Mouse (Mus musculus) MEL (cell line): ENCODE measurements at regions not wholly inside any gene's neighbourhood (a gene's known extent, or its start where the extent isn't known, plus 50 kb on each side); places are given as distances from the start of the nearest gene placed in this dataset.

Source experiments
- DNase-seq: peaks from one replicate; pipeline ENCODE4 v3.0.0; 2011; ENCODE audit warnings: low read depth, low spot score
- H3K27ac ChIP-seq: 2 replicates; pipeline ENCODE4 v1.5.1; 2012; ENCODE audit warnings: low read depth, mild to moderate bottlenecking, control low read depth, low read length, moderate library complexity; ENCODE audit not compliant: control insufficient read depth
- H3K27me3 ChIP-seq, 2 experiments: fragments of 150-350 bp in 1 of 2; sonication (generic) in 1 of 2; 2 replicates each; pipeline ENCODE4 v1.6.1; 2012; ENCODE audit warnings: low read length in 2 of 2, mild to moderate bottlenecking in 2 of 2, improper control_type of control experiment in 1 of 2, moderate library complexity in 1 of 2; ENCODE audit not compliant: insufficient read depth in 2 of 2, control insufficient read depth in 1 of 2
- H3K36me3 ChIP-seq, 2 experiments: 2 replicates each; pipeline ENCODE4 v1.6.1; 2012 to 2014; ENCODE audit warnings: low read length in 2 of 2, improper control_type of control experiment in 1 of 2, inconsistent platforms in 1 of 2, mild to moderate bottlenecking in 1 of 2; ENCODE audit not compliant: insufficient read depth in 2 of 2, control insufficient read depth in 1 of 2
- H3K4me1 ChIP-seq, 2 experiments: fragments of 150-350 bp in 1 of 2; sonication (generic) in 1 of 2; 2 replicates each; pipeline ENCODE4 v1.6.1; 2012; ENCODE audit warnings: low read length in 2 of 2, improper control_type of control experiment in 1 of 2, mild to moderate bottlenecking in 1 of 2; ENCODE audit not compliant: insufficient read depth in 2 of 2, control insufficient read depth in 1 of 2
- H3K4me3 ChIP-seq, 2 experiments: fragments of 150-350 bp in 1 of 2; sonication (generic) in 1 of 2; 2 replicates each; pipeline ENCODE4 v1.5.1; 2012; ENCODE audit warnings: low read depth in 2 of 2, low read length in 2 of 2, mild to moderate bottlenecking in 2 of 2, moderate library complexity in 2 of 2, control low read depth in 1 of 2, improper control_type of control experiment in 1 of 2; ENCODE audit not compliant: control insufficient read depth in 1 of 2, insufficient read depth in 1 of 2
- H3K79me2 ChIP-seq: 2 replicates; pipeline ENCODE4 v1.6.1; 2012; ENCODE audit warnings: mild to moderate bottlenecking, low read length, moderate library complexity; ENCODE audit not compliant: control insufficient read depth, poor library complexity, insufficient read depth
- H3K9ac ChIP-seq: 2 replicates; pipeline ENCODE4 v1.6.1; 2012; ENCODE audit warnings: low read depth, mild to moderate bottlenecking, control low read depth, low read length, moderate library complexity; ENCODE audit not compliant: control insufficient read depth, poor library complexity, severe bottlenecking
- H3K9me3 ChIP-seq: fragments of 150-350 bp; sonication (generic); replicated peaks from 2 replicates; pipeline ENCODE4 v1.6.1; 2012; ENCODE audit warnings: mild to moderate bottlenecking, low read length, improper control_type of control experiment, moderate library complexity; ENCODE audit not compliant: insufficient read depth
- CHD1 ChIP-seq: IDR thresholded peaks from 2 replicates; pipeline ENCODE4 v1.6.1; 2012; ENCODE audit warnings: low read depth, mild to moderate bottlenecking, inconsistent platforms, low read length, improper control_type of control experiment
- CHD2 ChIP-seq: IDR thresholded peaks from 2 replicates; pipeline ENCODE4 v1.6.1; 2011; ENCODE audit warnings: low read length, improper control_type of control experiment
- ELF1 ChIP-seq: IDR thresholded peaks from 2 replicates; pipeline ENCODE4 v1.6.1; 2014; ENCODE audit warnings: low read depth, mild to moderate bottlenecking, inconsistent platforms, low read length, improper control_type of control experiment, moderate library complexity
- EP300 ChIP-seq, 2 experiments: IDR thresholded peaks; 2 replicates each; pipeline ENCODE4 v1.6.1; 2011; ENCODE audit warnings: improper control_type of control experiment in 2 of 2, low read length in 2 of 2, low read depth in 1 of 2, mild to moderate bottlenecking in 1 of 2
- ETS1 ChIP-seq: IDR thresholded peaks from 2 replicates; pipeline ENCODE4 v1.6.1; 2012; ENCODE audit warnings: low read depth, mild to moderate bottlenecking, inconsistent platforms, low read length, improper control_type of control experiment, moderate library complexity
- GABPA ChIP-seq: IDR thresholded peaks from 2 replicates; pipeline ENCODE4 v1.6.1; 2012; ENCODE audit warnings: low read depth, mild to moderate bottlenecking, inconsistent platforms, low read length, improper control_type of control experiment, moderate library complexity
- HCFC1 ChIP-seq: IDR thresholded peaks from 2 replicates; pipeline ENCODE4 v1.6.1; 2012; ENCODE audit warnings: low read depth, mild to moderate bottlenecking, inconsistent platforms, low read length, improper control_type of control experiment, moderate library complexity
- JUND ChIP-seq: IDR thresholded peaks from 2 replicates; pipeline ENCODE4 v1.6.1; 2011; ENCODE audit warnings: low read depth, mild to moderate bottlenecking, improper control_type of control experiment, low read length
- MAFK ChIP-seq: IDR thresholded peaks from 2 replicates; pipeline ENCODE4 v1.6.1; 2011; ENCODE audit warnings: low read depth, mild to moderate bottlenecking, low read length, improper control_type of control experiment, borderline replicate concordance
- MAX ChIP-seq: IDR thresholded peaks from 2 replicates; pipeline ENCODE4 v1.6.1; 2011; ENCODE audit warnings: low read length, improper control_type of control experiment
- MAZ ChIP-seq: IDR thresholded peaks from 2 replicates; pipeline ENCODE4 v1.6.1; 2012; ENCODE audit warnings: low read depth, mild to moderate bottlenecking, inconsistent platforms, low read length, improper control_type of control experiment
- MEF2A ChIP-seq: IDR thresholded peaks from 2 replicates; pipeline ENCODE4 v1.6.1; 2014; ENCODE audit warnings: low read depth, mild to moderate bottlenecking, inconsistent platforms, low read length, improper control_type of control experiment; ENCODE audit not compliant: poor library complexity, insufficient replicate concordance, severe bottlenecking; ENCODE audit errors: extremely low read depth
- MXI1 ChIP-seq: IDR thresholded peaks from 2 replicates; pipeline ENCODE4 v1.6.1; 2011; ENCODE audit warnings: mild to moderate bottlenecking, low read depth, low read length, improper control_type of control experiment
- MYB ChIP-seq: IDR thresholded peaks from 2 replicates; pipeline ENCODE4 v1.6.1; 2011; ENCODE audit warnings: mild to moderate bottlenecking, low read depth, low read length, improper control_type of control experiment
- MYC ChIP-seq: IDR thresholded peaks from 2 replicates; pipeline ENCODE4 v1.6.1; 2011; ENCODE audit warnings: low read depth, mild to moderate bottlenecking, low read length, improper control_type of control experiment, moderate library complexity
- NRF1 ChIP-seq: IDR thresholded peaks from 2 replicates; pipeline ENCODE4 v1.6.1; 2014; ENCODE audit warnings: low read depth, mild to moderate bottlenecking, inconsistent platforms, low read length, improper control_type of control experiment, moderate library complexity; ENCODE audit not compliant: poor library complexity, insufficient read depth, severe bottlenecking
- POLR2A ChIP-seq, 2 experiments: IDR thresholded peaks; 2 replicates each; pipeline ENCODE4 v1.6.1; 2011 to 2012; ENCODE audit warnings: low read length in 2 of 2, mild to moderate bottlenecking in 2 of 2, control low read depth in 1 of 2, improper control_type of control experiment in 1 of 2, low read depth in 1 of 2, moderate library complexity in 1 of 2; ENCODE audit not compliant: control insufficient read depth in 1 of 2, insufficient read depth in 1 of 2, poor library complexity in 1 of 2
- POLR2AphosphoS2 ChIP-seq: IDR thresholded peaks from 2 replicates; pipeline ENCODE4 v1.6.1; 2011; ENCODE audit warnings: low read length, improper control_type of control experiment
- POLR2AphosphoS5 ChIP-seq: IDR thresholded peaks from 2 replicates; pipeline ENCODE4 v1.6.1; 2012; ENCODE audit warnings: low read depth, borderline replicate concordance, mild to moderate bottlenecking, inconsistent platforms, low read length, moderate library complexity, mixed read lengths
- RAD21 ChIP-seq: IDR thresholded peaks from 2 replicates; pipeline ENCODE4 v1.6.1; 2011; ENCODE audit warnings: mild to moderate bottlenecking, low read depth, low read length, improper control_type of control experiment
- RCOR1 ChIP-seq: IDR thresholded peaks from 2 replicates; pipeline ENCODE4 v1.6.1; 2012; ENCODE audit warnings: low read depth, mild to moderate bottlenecking, inconsistent platforms, low read length, improper control_type of control experiment
- SMC3 ChIP-seq: IDR thresholded peaks from 2 replicates; pipeline ENCODE4 v1.6.1; 2011; ENCODE audit warnings: low read depth, low read length, improper control_type of control experiment
- TCF12 ChIP-seq: IDR thresholded peaks from 2 replicates; pipeline ENCODE4 v1.6.1; 2014; ENCODE audit warnings: low read depth, mild to moderate bottlenecking, inconsistent platforms, low read length, improper control_type of control experiment, moderate library complexity
- UBTF ChIP-seq: IDR thresholded peaks from 2 replicates; pipeline ENCODE4 v1.6.1; 2012; ENCODE audit warnings: low read depth, mild to moderate bottlenecking, inconsistent platforms, low read length, improper control_type of control experiment, moderate library complexity, borderline replicate concordance; ENCODE audit not compliant: insufficient read depth
- USF1 ChIP-seq: IDR thresholded peaks from 2 replicates; pipeline ENCODE4 v1.6.1; 2014; ENCODE audit warnings: low read depth, mild to moderate bottlenecking, inconsistent platforms, low read length, improper control_type of control experiment, moderate library complexity
- USF2 ChIP-seq, 2 experiments: IDR thresholded peaks; 2 replicates each; pipeline ENCODE4 v1.6.1; 2011 to 2012; ENCODE audit warnings: improper control_type of control experiment in 2 of 2, low read length in 2 of 2, borderline replicate concordance in 1 of 2, inconsistent platforms in 1 of 2, low read depth in 1 of 2, mild to moderate bottlenecking in 1 of 2; ENCODE audit not compliant: insufficient read depth in 1 of 2
- ZC3H11A ChIP-seq: IDR thresholded peaks from 2 replicates; pipeline ENCODE4 v1.6.1; 2012; ENCODE audit warnings: low read depth, mild to moderate bottlenecking, inconsistent platforms, low read length, improper control_type of control experiment
- ZKSCAN1 ChIP-seq: IDR thresholded peaks from 2 replicates; pipeline ENCODE4 v1.6.1; 2012; ENCODE audit warnings: low read depth, mild to moderate bottlenecking, inconsistent platforms, low read length, improper control_type of control experiment, moderate library complexity
- ZNF384 ChIP-seq: IDR thresholded peaks from 2 replicates; pipeline ENCODE4 v1.6.1; 2012; ENCODE audit warnings: low read depth, mild to moderate bottlenecking, inconsistent platforms, low read length, improper control_type of control experiment

- no peak for DNase-seq
- Histone ChIP-seq H3K36me3 (peaks cover 0 to 22% of the 10 kb centered on the region in 2 experiments; a peak in 2 of 4 replicates), H3K4me3 (no peak overlapping the region), H3K27ac (no peak overlapping the region), H3K4me1 (peaks cover 9 to 24% of the 10 kb centered on the region in 2 experiments), H3K9ac (no peak overlapping the region), H3K9me3 (no peaks in the 10 kb centered on the region), H3K27me3 (no peaks in the 10 kb centered on the region), H3K79me2 (no peaks in the 10 kb centered on the region)
- no peak for TF ChIP-seq ZC3H11A
- TF ChIP-seq POLR2AphosphoS5 = no peak
- TF ChIP-seq CHD1 = no peak
- no peak for TF ChIP-seq USF1
- no peak for TF ChIP-seq POLR2A (IDR thresholded peaks at IDR 0.05; ENCODE audit: control insufficient read depth in 1 of 2, insufficient read depth in 1 of 2, low read depth in 1 of 2, low read length in 2 of 2, poor library complexity in 1 of 2)
- no peak for TF ChIP-seq NRF1
- TF ChIP-seq ETS1 = no peak
- TF ChIP-seq MAX = no peak
- no peak for TF ChIP-seq CHD2
- TF ChIP-seq MAFK = no peak
- TF ChIP-seq MYB = no peak
- TF ChIP-seq MEF2A = no peak
- no peak for TF ChIP-seq EP300 (IDR thresholded peaks at IDR 0.05; ENCODE audit: low read depth in 1 of 2, low read length in 2 of 2)
- no peak for TF ChIP-seq TCF12
- TF ChIP-seq MXI1 = no peak
- TF ChIP-seq POLR2AphosphoS2 = no peak
- TF ChIP-seq MAZ = no peak
- no peak for TF ChIP-seq ZKSCAN1
- no peak for TF ChIP-seq USF2 (IDR thresholded peaks at IDR 0.05; ENCODE audit: borderline replicate concordance in 1 of 2, insufficient read depth in 1 of 2, low read depth in 1 of 2, low read length in 2 of 2)
Measured at GRCm38 (mm10) chr9:14190660-14191059, 84.2 kb upstream of the Sesn3 start.

GRCm38 (mm10) chr9:14194748-14195147, 80.1 kb upstream of the Sesn3 start:
- no peak overlapping the region for H3K9ac ChIP-seq

More at GRCm38 (mm10) chr9:14194748-14195147, 80.1 kb upstream of the Sesn3 start:
- Histone ChIP-seq H3K27me3 (no peaks in the 10 kb centered on the region), H3K4me1 (peaks cover 3 to 7% of the 10 kb centered on the region in 2 experiments; a peak in 3 of 4 replicates), H3K36me3 (peaks cover 0 to 6% of the 10 kb centered on the region in 2 experiments; a peak in 2 of 4 replicates), H3K4me3 (no peak overlapping the region), H3K79me2 (no peaks in the 10 kb centered on the region), H3K27ac (peak overlapping the region; percentile 2; the same call in 1 of the 2 replicates), H3K9me3 (no peaks in the 10 kb centered on the region)
- TF ChIP-seq MEF2A = no peak
- no peak for TF ChIP-seq JUND
- no peak for TF ChIP-seq ZKSCAN1
- no peak for TF ChIP-seq MYC
- TF ChIP-seq POLR2AphosphoS2 = no peak
- no peak for TF ChIP-seq TCF12
- no peak for TF ChIP-seq HCFC1
- no peak for TF ChIP-seq SMC3
- TF ChIP-seq POLR2A (IDR thresholded peaks at IDR 0.05; ENCODE audit: control insufficient read depth in 1 of 2, insufficient read depth in 1 of 2, low read depth in 1 of 2, low read length in 2 of 2, poor library complexity in 1 of 2) = no peak
- TF ChIP-seq RCOR1 = no peak
- no peak for TF ChIP-seq USF2 (IDR thresholded peaks at IDR 0.05; ENCODE audit: borderline replicate concordance in 1 of 2, insufficient read depth in 1 of 2, low read depth in 1 of 2, low read length in 2 of 2)
- no peak for TF ChIP-seq UBTF
- TF ChIP-seq ELF1 = no peak
- TF ChIP-seq GABPA = no peak
- no peak for TF ChIP-seq NRF1
- no peak for TF ChIP-seq ZNF384
- TF ChIP-seq RAD21 = no peak
- TF ChIP-seq CHD1 = no peak
- DNase-seq = no peak
